Mouse (Mus musculus): ENCODE results near the gene Tbpl1.

DNA sequence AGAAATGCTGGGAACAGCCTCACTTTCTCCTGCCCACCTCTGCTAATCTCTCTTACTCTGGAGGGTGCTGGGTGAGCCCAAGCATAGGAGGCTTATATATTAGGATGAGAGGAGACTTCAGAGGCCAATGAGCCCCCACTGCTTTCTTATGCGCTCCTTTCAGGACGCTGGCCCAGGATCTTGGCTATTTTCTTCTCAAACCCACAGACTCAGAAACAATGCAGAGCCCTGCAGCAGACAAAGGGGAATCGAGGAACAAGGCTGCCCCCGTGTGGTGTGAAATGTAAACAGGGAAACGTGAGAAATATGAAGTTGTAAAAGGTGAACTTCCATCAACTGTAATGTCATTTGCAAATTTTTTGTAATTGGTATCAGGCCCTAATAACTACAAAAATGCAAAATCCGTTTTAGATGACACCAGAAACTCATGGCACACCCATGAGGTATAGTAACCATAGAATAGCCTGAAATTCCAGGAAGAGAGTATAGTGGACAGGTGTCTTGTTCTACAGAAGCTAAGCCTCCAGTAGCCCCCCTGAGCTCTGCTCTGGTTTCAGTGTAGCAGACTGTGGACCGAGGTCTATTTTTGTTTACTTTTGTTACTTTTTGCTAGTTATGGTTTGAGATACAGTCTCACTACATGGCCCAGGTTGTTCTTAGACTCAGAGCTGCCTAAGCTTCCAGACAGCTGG lies 44.4 kb upstream of the Tbpl1 start:
- TF ChIP-seq CTCF (IDR thresholded peaks at IDR 0.05; ENCODE audit: low read depth) (peak; percentile 36), EP300 (IDR thresholded peaks at IDR 0.05; ENCODE audit: low read depth) (no peak)

Data from liver, embryonic 14.5 days (tissue).